Mouse (Mus musculus) neural tube, embryonic 12.5 days (tissue): ENCODE data around the gene Timmdc1. TPM values are rescaled to one million over a fixed set of nuclear protein-coding genes. Genes with fewer than 3 reads are reported as not detected.

ENCODE experiments used
- ATAC-seq: fragments of 200-750 bp; cut with Nextera tagmentation; 2 replicates; pipeline ENCODE4 v1.8.0; 2017; ENCODE audit warnings: low read depth, mild to moderate bottlenecking, moderate TSS enrichment, moderate library complexity; ENCODE audit not compliant: low FRiP score
- H3K27ac ChIP-seq: fragments of 300-500 bp; sonication (generic); 2 replicates; pipeline ENCODE4 v1.5.1; 2016
- H3K27me3 ChIP-seq: fragments of 300-500 bp; sonication (generic); replicated peaks from 2 replicates; pipeline ENCODE4 v1.6.1; 2016; ENCODE audit warnings: mild to moderate bottlenecking
- H3K36me3 ChIP-seq: fragments of 300-500 bp; sonication (generic); 2 replicates; pipeline ENCODE4 v1.6.1; 2016; ENCODE audit warnings: mild to moderate bottlenecking
- H3K4me1 ChIP-seq: fragments of 300-500 bp; sonication (generic); 2 replicates; pipeline ENCODE4 v1.6.1; 2016
- H3K4me2 ChIP-seq: fragments of 300-500 bp; sonication (generic); replicated peaks from 2 replicates; pipeline ENCODE4 v1.6.1; 2016; ENCODE audit warnings: mild to moderate bottlenecking
- H3K4me3 ChIP-seq: fragments of 300-500 bp; sonication (generic); 2 replicates; pipeline ENCODE4 v1.5.1; 2016
- H3K9ac ChIP-seq: fragments of 300-500 bp; sonication (generic); 2 replicates; pipeline ENCODE4 v1.6.1; 2016; ENCODE audit warnings: mild to moderate bottlenecking
- H3K9me3 ChIP-seq: fragments of 300-500 bp; sonication (generic); 2 replicates; pipeline ENCODE4 v1.6.1; 2016; ENCODE audit warnings: mild to moderate bottlenecking
- WGBS: fragments of 180-500 bp; shearing (Covaris S2); methylation state at CpG from one replicate; pipeline ENCODE4 v1.1.7; 2016; 5-methylcytosine and 5-hydroxymethylcytosine counted together
- polyA plus RNA-seq: library from polyadenylated mRNA; unstranded; fragments of >200 nt; fragmentation: Nextera tagmentation; extraction: Ambion mirVana; gene quantifications from 2 replicates; pipeline ENCODE4 v1.2.1, GENCODE M21; 2016

The Timmdc1 gene
- 31.6 and 38.3 TPM in 2 replicates for polyA plus RNA-seq

- H3K27me3 ChIP-seq, result no peaks in the 10 kb centered on the region
- peak within 1 kb of the TSS; percentile 93 for H3K9ac ChIP-seq
- peak within 1 kb of the TSS; percentile 95 for H3K4me3 ChIP-seq
- H3K4me1 ChIP-seq, result peaks cover 8% of the 10 kb centered on the region
- H3K4me2 ChIP-seq, result peak within 1 kb of the TSS; percentile 66
- peaks cover 44% of the 10 kb centered on the region for H3K36me3 ChIP-seq
- peak; percentile 99 for ATAC-seq
- WGBS, result under 1% methylated on average over 73 of the region's 73 CpGs
- H3K9me3 ChIP-seq, result no peaks in the 10 kb centered on the region
- H3K27ac ChIP-seq, result peak within 1 kb of the TSS; percentile 86
Measured at GRCm38 (mm10) chr16:38522129-38523084, at the start of gene Timmdc1. TSS of gene Timmdc1 (minus strand) at chr16:38522663.

GRCm38 (mm10) chr16:38571481-38571880, 49.0 kb upstream of the Timmdc1 start:
- no peak overlapping the region for H3K27ac ChIP-seq
- no peak for ATAC-seq
- 98% methylated on average over 3 of the region's 3 CpGs for WGBS
- no peak overlapping the region for H3K9ac ChIP-seq
- H3K9me3 ChIP-seq, result no peaks in the 10 kb centered on the region
- H3K4me3 ChIP-seq, result no peak overlapping the region
- H3K4me2 ChIP-seq, result no peak overlapping the region
- H3K27me3 ChIP-seq, result no peaks in the 10 kb centered on the region
- peaks cover 58% of the 10 kb centered on the region for H3K36me3 ChIP-seq
- no peaks in the 10 kb centered on the region for H3K4me1 ChIP-seq

GRCm38 (mm10) chr16:38568192-38568591, 45.7 kb upstream of the Timmdc1 start:
- Histone ChIP-seq H3K9ac (no peak overlapping the region), H3K9me3 (no peaks in the 10 kb centered on the region), H3K36me3 (peaks cover 57% of the 10 kb centered on the region), H3K27me3 (no peaks in the 10 kb centered on the region), H3K4me1 (peaks cover 8% of the 10 kb centered on the region; the same call in 1 of the 2 replicates), H3K4me3 (no peak overlapping the region), H3K4me2 (no peak overlapping the region), H3K27ac (no peak overlapping the region)
- ATAC-seq, result no peak
- 95% methylated on average over 5 of the region's 5 CpGs for WGBS

- peaks cover 25% of the 10 kb centered on the region for H3K36me3 ChIP-seq
- peak overlapping the region; percentile 75 for H3K4me2 ChIP-seq
- no peak overlapping the region for H3K27ac ChIP-seq
- no peak for ATAC-seq
- WGBS, result 43% methylated on average over 10 of the region's 10 CpGs
- H3K9ac ChIP-seq, result peak overlapping the region; percentile 86; the same call in 1 of the 2 replicates
- H3K4me1 ChIP-seq, result peaks cover 8% of the 10 kb centered on the region; the same call in 1 of the 2 replicates
- 0 out of 2 replicates have a peak, but pooled peaks cover 5% of the 10 kb centered on the region for H3K27me3 ChIP-seq
- H3K4me3 ChIP-seq, result peak overlapping the region; percentile 75
- no peaks in the 10 kb centered on the region for H3K9me3 ChIP-seq
Measured at GRCm38 (mm10) chr16:38563516-38563915, 41.1 kb upstream of the Timmdc1 start.

GRCm38 (mm10) chr16:38562968-38563327, 40.5 kb upstream of the Timmdc1 start:
- peak; percentile 72; the same call in 1 of the 2 replicates for ATAC-seq
- H3K27ac ChIP-seq, result no peak overlapping the region

GRCm38 (mm10) chr16:38562131-38562967, 39.9 kb upstream of the Timmdc1 start:
- Histone ChIP-seq H3K27ac (no peak overlapping the region), H3K9ac (peak overlapping the region; percentile 86), H3K27me3 (0 out of 2 replicates have a peak, but pooled peaks cover 5% of the 10 kb centered on the region), H3K4me2 (peak overlapping the region; percentile 75), H3K9me3 (no peaks in the 10 kb centered on the region), H3K4me3 (peak overlapping the region; percentile 75), H3K36me3 (peaks cover 17% of the 10 kb centered on the region), H3K4me1 (peaks cover 8% of the 10 kb centered on the region; the same call in 1 of the 2 replicates)
- peak; percentile 97 for ATAC-seq
- WGBS, result 8% methylated on average over 37 of the region's 37 CpGs

More at GRCm38 (mm10) chr16:38562968-38563327, 40.5 kb upstream of the Timmdc1 start:
- Histone ChIP-seq H3K4me1 (peaks cover 8% of the 10 kb centered on the region; the same call in 1 of the 2 replicates), H3K36me3 (peaks cover 20% of the 10 kb centered on the region), H3K9me3 (no peaks in the 10 kb centered on the region), H3K4me3 (peak overlapping the region; percentile 75), H3K9ac (peak overlapping the region; percentile 86), H3K27me3 (0 out of 2 replicates have a peak, but pooled peaks cover 5% of the 10 kb centered on the region), H3K4me2 (peak overlapping the region; percentile 75)
- WGBS, result under 1% methylated on average over 25 of the region's 25 CpGs

- H3K4me2 ChIP-seq, result no peak within 1 kb of the TSS
- H3K27ac ChIP-seq, result no peak within 1 kb of the TSS
- H3K27me3 ChIP-seq, result 0 out of 2 replicates have a peak, but pooled peaks cover 12% of the 10 kb centered on the region
- no peak within 1 kb of the TSS for H3K4me3 ChIP-seq
- ATAC-seq, result no peak
- no peaks in the 10 kb centered on the region for H3K9me3 ChIP-seq
- WGBS, result 74% methylated on average over 3 of the region's 3 CpGs
- H3K36me3 ChIP-seq, result no peaks in the 10 kb centered on the region
- H3K4me1 ChIP-seq, result no peaks in the 10 kb centered on the region
- no peak within 1 kb of the TSS for H3K9ac ChIP-seq
Measured at GRCm38 (mm10) chr16:38558221-38558748, 35.8 kb upstream of the Timmdc1 start, which contains the start of gene Tmem39a. TSS of gene Tmem39a (plus strand) at chr16:38558698.

GRCm38 (mm10) chr16:38555988-38556387, 33.5 kb upstream of the Timmdc1 start:
- ATAC-seq, result no peak
- H3K27ac ChIP-seq, result no peak overlapping the region
- no peaks in the 10 kb centered on the region for H3K36me3 ChIP-seq
- no peak overlapping the region for H3K4me3 ChIP-seq
- H3K4me2 ChIP-seq, result no peak overlapping the region
- H3K27me3 ChIP-seq, result peaks cover 19% of the 10 kb centered on the region; the same call in 1 of the 2 replicates
- no peaks in the 10 kb centered on the region for H3K9me3 ChIP-seq
- H3K4me1 ChIP-seq, result no peaks in the 10 kb centered on the region
- WGBS, result 77% methylated on average over 3 of the region's 3 CpGs
- no peak overlapping the region for H3K9ac ChIP-seq

GRCm38 (mm10) chr16:38549479-38550396, 27.3 kb upstream of the Timmdc1 start, which contains the start of gene Poglut1:
TSS of gene Poglut1 (minus strand) at chr16:38550258.
- 2% methylated on average over 54 of the region's 54 CpGs for WGBS
- H3K27ac ChIP-seq, result no peak within 1 kb of the TSS
- peaks cover 14% of the 10 kb centered on the region for H3K4me1 ChIP-seq
- peak within 1 kb of the TSS; percentile 64 for H3K4me2 ChIP-seq
- H3K9me3 ChIP-seq, result no peaks in the 10 kb centered on the region
- H3K36me3 ChIP-seq, result peaks cover 19% of the 10 kb centered on the region
- peak within 1 kb of the TSS; percentile 85 for H3K9ac ChIP-seq
- H3K27me3 ChIP-seq, result peaks cover 7% of the 10 kb centered on the region; the same call in 1 of the 2 replicates
- peak; percentile 94 for ATAC-seq
- peak within 1 kb of the TSS; percentile 84 for H3K4me3 ChIP-seq

GRCm38 (mm10) chr16:38548000-38548399, 25.5 kb upstream of the Timmdc1 start:
- Histone ChIP-seq H3K9me3 (no peaks in the 10 kb centered on the region), H3K4me3 (no peak overlapping the region), H3K27ac (no peak overlapping the region), H3K27me3 (peaks cover 7% of the 10 kb centered on the region; the same call in 1 of the 2 replicates), H3K4me1 (peaks cover 14% of the 10 kb centered on the region), H3K36me3 (peaks cover 34% of the 10 kb centered on the region), H3K9ac (no peak overlapping the region), H3K4me2 (peak overlapping the region; percentile 64)
- no peak for ATAC-seq
- WGBS, result 91% methylated on average over 1 of the region's 1 CpGs
